Mouse (Mus musculus): ENCODE measurements around the gene Ndufs1.

DNA sequence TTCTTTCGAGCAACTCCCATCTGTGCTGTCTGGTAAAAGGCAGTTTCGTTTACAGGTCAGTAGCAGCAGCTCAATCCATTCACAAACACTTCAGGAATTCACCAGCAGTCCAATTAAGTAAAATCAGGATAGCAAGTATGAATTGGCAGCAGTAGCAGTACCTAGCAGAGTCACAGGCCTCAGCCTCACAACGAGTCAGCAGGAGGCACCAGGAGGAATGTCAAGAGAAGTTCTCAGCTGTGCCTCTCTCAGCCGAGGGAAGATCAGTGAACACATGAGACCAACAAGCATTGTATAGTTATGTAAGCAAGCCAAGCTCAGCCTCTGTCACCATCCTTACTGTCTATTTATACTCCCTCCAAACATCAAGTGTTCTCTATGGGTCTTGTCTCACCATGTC, 77.8 kb downstream of the Ndufs1 start:
- TF ChIP-seq CTCF (IDR thresholded peaks at IDR 0.05; ENCODE audit: low read depth) (no peak), EP300 (IDR thresholded peaks at IDR 0.05; ENCODE audit: low read depth) (no peak)

All from liver, embryonic 14.5 days (tissue).